Mouse (Mus musculus) megakaryocyte-erythroid progenitor cell, adult 5-6 weeks (primary cell): Measurements from ENCODE around the gene Fpgs. TPM values are rescaled to one million over a fixed set of nuclear protein-coding genes. Genes with fewer than 3 reads are reported as not detected.

Source experiments
- ATAC-seq: replicated peaks from 2 replicates; pipeline ENCODE4 v1.8.0; 2016; ENCODE audit warnings: mild to moderate bottlenecking, inconsistent platforms; ENCODE audit not compliant: severe bottlenecking, poor library complexity, low FRiP score, low TSS enrichment
- total RNA-seq, 2 experiments: library from RNA; stranded (forward) in 1 of 2; stranded (reverse) in 1 of 2; fragments of 200-1000, 215-1000 nt in 1 of 2; fragments of >200 nt in 1 of 2; fragmentation: Nextera tagmentation in 1 of 2; gene quantifications; 2 replicates each; pipeline ENCODE4 v1.2.3; 2014 to 2017

Gene Fpgs
- total RNA-seq (2014; fragmentation: Nextera tagmentation) = 94.2 and 96.1 TPM in 2 replicates
- total RNA-seq (2017) = 45.7 and 66.1 TPM in 2 replicates

DNA sequence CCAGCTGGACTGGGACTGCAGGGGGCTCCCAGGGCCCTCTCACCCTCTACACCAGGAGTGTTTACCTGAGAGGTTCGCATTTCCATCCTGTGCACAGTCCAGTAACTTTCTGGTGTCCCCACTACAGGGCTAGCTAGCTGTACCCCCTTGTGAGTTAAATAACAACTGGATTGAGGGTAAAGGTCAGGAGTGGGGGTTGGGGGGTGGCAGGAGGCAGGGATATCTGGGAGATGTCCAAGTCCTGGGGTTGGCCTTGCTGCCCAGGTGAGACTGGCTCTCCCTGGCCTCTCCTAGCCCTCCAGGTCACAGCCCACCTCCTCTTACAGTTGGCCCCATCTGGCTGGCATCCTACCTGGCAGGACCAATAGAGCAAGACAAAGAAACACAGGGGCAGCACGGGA is at the start of gene Fpgs:
Gene Fpgs, minus strand, starts transcription at position 125 of the 401 bp plus-strand sequence.
- ATAC-seq = no peak

DNA sequence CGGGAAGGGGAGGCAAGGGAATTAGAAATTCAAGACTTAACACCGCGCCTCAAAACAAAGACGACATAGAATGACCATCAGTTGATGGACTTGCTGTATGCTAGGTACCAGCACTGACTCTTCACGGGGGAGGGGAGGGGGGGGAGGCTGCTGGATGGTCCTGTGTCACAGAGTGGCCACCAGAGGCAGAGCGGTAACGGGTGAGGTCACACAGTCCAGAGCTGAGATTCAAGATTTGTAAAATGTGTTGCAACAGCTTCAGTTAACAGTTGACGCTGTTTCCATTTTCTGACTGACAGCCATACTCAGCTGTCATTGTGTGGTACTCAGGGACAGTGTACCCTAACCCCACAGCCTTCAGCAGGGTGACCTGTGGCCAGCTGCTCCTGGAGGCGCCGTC is 48.2 kb upstream of the Fpgs start:
- ATAC-seq = no peak

DNA sequence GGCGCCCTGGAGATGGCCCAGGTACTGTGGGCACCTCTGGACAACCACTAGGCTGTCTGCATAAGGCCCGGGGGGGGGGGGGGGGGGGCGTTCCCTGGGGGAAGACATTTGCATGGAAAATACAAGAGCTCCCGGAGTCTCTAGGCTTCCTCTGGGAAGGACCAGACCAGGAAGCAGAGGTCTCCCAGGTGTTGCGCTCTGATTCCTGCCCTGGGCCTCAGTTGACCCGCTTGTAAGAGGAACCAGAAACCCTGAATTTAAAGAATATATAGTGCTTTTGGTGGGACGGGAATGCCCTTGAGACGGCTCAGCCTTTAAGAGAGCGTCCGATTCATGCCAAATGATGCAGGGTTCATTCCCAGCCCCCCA is 47.7 kb upstream of the Fpgs start:
- ATAC-seq = no peak

DNA sequence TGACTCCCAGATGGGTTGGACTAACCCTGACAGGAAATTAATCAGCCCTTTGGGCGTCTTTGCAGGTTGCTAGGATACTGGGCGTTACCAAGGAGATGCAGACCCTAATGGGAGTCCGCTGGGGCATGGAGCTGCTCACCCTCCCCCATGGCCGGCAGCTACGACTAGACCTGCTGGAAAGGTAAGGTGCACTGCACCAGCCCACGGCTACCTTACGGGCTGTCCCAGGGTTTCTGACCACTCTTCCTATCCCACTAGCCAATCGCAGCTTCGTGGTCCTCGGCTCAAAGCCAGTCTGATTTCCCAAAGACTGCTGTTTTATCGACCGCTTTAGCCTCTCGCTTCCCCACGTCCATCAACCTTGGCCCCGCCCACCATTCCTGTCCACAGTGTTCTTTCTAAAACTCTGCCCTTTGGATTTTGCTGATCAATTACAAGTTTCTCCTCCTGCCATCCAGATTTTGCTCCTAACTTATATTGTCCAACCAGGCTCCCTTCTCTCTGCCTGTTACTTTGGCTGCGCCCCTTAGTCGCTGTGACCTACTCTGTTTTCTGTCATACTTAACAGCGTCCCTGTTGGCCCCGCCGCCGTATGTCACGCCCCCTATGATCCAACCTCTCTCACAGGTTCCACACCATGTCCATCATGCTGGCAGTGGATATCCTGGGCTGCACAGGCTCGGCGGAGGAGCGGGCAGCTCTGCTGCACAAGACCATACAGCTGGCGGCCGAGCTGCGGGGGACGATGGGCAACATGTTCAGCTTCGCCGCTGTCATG is 47.1 kb upstream of the Fpgs start:
- ATAC-seq = no peak

DNA sequence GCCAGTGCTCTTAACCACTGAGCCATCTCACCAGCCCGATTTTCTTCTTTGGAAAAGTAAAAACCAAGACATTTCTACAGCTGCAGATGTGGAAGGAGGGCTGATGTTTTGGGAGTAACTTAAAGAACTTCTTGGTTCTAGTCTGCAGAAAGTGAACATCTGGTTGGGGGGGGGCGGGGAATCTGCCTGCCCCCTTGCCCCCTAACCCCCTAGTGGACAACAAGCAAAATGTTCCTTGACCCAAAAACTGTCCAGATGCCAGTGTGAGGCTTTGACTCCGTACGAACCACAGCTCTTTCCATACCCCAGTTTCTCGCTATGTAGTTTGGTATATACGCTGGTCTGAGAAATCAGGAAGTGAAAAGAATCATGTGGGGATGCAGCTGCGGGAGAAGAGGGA is 46.3 kb upstream of the Fpgs start:
- no peak for ATAC-seq

DNA sequence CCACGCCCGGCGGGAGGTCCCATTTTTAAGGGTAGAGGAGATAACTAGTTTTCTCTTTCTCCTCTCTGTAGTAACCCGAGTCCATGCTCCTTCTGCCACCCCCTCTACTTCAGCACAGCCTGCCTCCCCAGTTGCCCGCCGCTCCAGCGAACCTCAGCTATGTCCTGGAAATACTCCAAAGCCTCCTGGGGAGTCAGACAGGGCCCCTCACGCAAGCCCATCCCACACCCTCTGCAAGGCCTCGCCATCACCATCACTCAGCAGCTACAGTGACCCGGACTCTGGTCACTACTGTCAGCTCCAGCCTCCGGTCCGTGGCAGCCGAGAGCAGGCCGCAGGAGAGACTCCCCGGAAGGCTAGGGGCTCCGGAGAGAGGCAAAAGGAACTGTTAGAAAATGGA is 45.1 kb upstream of the Fpgs start:
- no peak for ATAC-seq

DNA sequence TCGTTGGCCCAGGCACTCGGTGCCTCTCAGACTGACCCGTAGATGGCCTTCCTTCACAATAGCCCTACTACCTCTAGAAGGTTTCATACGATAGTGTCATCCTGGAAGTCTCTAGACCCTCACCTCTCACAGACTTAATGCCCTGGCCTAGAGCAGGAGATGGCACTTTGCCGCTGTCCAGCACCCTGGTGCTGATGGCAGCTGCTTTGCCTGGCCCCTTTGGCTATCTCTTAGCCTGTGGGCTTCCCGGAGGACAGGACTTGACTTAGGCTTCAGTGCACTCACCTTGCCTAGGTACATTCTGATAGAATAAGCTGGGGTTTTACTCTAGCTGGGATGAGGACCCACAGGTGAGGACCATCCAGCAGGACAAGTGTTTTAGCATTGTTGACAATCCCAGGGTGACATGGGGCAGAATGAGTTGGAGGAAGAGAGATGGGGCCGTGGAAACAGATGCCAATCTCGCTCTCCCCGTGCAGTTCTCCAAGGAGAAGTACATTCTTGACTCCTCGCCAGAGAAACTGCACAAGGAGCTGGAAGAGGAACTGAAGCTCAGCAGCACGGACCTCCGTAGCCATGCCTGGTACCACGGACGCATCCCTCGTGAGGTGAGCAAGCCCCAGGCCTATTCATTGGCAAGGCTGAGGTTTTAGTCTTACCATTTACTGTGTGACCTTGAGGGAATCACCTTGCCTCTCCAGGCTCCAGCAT is 40.5 kb upstream of the Fpgs start:
- ATAC-seq = no peak

DNA sequence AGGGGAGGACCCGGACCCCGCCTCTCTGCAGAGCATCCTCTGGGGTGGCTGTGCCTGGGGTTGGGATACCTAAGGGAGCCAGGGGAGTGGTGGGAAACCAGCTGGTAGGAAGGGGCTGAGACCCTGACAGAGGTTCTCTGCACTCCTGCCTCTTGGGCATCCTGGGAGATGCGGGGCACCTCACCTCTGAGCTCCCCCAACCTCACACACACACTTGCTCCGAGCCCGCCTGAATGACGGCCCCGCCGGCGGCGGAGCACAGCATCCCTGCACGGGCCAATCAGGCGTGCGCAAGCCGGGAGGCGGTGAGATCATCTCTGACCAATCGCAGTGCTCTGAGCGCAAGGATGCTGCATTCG is 38.2 kb upstream of the Fpgs start:
- ATAC-seq = no peak

DNA sequence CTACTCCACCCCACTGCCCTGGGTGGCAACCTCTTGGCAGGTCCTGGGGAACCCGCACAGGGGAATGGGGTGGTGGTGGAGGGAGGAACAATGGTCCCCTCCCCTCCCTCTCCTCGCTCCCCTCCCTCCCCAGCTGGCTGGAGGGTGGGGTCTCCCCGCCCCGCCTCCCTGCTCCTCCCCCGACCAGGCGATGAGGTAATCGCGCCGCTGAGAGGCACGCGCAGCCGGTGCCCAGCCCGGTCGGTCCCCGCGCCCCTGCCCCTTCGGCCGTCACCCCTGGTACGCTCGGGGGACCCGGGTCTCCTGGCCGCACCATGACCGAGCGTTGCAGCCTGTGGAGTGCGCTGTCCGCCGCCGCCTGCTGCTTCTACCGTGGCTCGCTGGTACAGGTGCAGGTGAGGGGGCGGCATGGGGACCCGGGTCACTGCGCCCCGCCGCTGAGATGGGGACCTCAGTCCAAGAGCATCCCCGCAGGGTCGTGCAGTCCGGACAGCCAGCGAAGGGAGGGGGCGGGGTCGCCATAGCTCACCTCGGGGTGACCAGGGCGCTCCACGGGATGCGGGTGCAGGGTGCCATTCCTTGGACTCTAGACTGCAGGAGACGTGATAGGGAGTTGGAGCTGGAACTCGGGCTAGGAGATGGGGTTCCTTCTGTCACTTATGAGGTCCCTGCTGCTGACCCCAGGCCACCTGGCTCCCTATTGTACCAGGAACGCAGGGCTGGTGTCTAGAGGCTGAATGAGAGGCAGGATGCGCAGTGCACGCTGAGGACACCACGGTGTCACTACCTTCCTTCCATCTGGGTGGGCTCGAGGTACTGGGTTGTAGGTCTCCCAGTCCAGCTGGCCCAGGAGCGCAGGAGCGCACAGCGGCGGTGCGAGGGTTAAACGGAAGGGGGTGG is 37.6 kb upstream of the Fpgs start:
- ATAC-seq = no peak

DNA sequence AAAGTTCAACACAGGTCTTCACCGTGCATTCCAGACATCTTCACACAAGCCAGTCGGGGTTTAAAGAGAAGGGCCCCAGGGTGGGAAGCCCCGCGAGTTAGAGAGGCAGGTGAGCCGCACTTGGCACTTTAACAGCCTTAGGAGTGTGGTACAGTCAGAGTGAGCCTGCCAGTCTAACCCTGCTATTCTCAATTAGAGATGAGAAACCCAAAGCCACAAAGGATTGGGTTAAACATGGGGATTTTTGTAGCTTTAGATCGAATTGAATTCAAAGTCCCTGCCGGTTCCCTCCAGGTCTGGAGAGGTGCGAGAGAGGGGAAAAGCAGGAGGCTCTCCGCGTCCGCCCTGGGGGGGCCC is 36.9 kb upstream of the Fpgs start, which contains the start of gene 6330409D20Rik:
Gene 6330409D20Rik, minus strand, starts transcription at position 101 of the 357 bp plus-strand sequence.
- ATAC-seq = no peak

DNA sequence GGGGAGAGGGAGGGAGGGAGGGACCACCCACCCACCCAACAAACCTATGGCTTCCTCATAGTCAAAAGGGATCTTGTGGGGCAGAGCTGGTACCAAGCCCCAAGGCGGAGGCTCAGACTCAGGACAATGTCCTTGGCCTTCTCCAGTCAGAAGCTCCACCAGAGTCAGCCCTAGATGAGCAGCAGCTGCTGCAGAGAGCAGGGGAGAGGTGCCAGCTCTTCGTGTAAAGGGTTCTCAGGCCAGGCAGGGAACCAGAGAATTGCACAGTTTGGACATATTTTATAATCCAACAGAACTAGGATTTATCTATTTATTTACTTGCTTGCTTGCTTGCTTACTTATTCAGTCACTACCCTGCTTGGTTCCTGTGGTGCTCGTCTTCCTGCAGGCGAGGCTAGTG is 35.4 kb upstream of the Fpgs start:
- ATAC-seq = no peak

DNA sequence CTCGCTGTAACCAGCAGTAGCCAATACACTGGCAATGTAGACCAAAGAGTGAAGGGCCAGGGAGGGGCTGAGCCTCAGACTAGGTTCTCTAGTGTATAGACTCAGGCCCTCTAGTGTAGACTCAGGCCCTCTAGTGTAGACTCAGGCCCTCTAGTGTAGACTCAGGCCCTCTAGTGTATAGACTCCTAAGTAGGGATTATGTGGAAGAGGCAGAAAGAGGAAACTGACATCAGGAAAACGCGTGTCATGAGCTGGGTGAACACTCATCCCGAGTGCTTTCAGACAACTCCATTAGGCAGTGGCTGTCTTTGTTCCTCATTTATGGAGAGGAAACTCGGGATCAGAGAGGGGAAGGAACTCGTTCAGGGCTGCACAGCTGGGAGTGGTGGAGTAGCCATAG is 33.1 kb upstream of the Fpgs start:
- no peak for ATAC-seq

DNA sequence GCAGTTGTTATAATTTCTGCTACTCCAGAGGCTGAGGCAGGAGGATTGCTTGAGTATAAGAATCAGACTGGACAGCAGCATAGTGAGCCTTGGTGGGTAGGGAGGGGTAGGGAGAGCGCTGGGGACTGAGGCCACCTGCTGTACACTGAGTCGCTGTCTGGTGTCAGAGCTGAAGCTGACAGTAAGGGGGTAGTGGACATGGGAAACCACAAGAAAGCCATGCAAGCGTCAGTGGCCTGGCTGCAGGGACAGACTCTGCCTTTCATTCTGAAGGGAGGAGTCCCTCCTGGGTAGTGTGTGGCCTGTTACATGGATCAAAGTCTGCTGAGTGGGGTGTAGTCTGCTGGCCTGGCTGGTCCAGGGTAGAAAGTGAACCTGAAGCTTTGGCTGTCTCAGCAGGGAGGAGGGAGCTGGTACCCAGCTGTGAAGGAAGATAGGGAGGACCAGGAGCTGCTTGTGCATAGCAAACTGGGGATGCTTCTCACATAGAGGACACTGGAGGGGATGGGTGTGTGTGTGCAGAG is 32.4 kb upstream of the Fpgs start:
- ATAC-seq = no peak

DNA sequence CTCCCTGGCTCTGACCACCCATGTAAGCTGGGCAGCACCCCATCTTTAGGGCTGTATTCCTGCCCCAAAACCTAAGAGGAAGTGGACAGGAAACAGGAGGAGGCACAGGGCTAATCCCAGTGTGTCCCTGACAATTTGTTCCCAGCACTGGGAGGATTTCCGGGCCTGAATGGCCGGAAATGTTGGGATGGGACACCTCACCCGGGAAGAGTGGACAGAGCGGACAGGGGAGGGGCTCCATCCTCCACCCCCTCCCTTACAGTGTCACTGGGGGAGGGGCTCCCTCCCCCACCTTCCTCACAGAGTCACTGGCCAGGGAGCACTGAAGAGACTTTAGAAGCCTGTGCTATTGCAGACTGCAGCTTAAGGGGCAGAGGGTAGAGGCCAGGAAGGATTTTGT is 31.0 kb upstream of the Fpgs start:
- no peak for ATAC-seq

DNA sequence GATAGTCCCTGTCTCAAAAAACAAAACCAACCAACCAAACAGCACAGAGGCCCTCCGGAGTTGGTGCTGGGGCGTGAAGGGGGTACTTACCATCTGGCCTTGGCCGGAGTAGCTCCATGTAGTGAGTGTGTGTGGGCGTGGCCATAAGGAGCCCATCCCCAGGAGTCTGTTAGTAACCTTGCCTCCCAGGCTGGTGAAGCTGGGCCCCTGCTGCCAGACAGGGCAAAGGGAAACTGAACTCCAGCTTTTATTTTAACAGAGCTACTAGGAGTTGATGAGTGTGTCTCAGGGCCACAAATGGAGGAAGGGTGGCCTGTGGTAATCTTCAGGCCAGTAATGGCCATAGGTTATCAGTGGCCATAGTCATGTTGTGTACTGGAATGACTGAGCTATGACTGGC is 30.5 kb upstream of the Fpgs start:
- ATAC-seq = no peak

DNA sequence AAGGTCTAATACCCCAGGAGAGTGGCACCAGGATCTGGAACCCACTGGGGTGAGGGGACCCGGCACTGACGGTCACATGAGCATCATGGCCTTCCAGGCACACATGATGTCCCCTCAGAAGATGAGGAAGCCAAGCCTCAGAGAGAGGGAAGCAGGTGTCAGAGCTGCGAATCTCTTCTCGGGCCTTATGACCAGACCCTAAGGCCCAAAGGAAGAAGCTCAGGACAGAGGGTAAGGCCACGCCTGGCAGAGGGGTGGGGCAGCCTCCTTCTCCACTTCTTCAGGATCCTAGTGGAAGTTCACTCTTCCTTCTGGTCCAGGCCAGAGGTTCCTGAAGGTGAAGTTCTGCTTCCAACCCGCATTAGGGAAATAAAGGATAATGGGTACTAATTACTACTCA is 28.8 kb upstream of the Fpgs start:
- no peak for ATAC-seq

DNA sequence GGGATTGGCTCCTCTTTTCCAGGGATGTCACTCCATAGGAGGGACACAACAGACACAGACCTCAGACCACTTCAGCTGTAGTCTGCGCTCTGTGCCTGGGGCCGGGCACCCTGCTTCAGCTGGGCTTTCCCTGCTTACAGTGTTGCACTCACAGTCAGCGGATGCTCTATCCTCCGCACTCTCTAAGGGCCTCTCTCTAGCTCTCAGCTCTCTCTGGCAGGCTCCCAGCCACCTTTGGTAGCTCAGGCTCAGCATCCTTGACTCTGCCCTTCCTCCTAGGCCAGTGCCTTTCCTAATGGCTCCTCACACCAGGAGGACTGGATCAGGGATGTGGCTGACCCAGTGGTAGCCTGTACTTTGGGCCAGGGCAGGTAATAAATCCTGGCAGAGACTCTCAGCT is 28.0 kb upstream of the Fpgs start:
- ATAC-seq = no peak

DNA sequence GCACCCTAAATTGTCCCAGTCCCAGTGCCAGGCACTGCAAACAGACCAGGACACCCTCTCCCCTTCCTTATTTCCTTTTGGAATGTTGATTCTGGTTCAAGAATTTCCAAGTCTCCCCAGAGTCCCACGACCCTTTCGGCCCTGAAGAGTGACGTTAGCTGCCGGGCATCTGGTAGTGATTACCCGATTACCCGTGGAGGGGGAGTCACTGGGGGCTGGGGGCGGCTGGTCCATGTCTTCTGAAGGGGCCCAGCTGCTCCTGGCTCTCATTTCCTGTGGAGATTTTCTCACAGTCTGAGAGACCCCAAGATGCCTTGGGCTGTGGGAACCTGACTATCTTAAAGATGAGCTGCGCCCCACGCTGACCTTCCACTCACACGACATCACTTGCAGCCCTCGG is 26.9 kb upstream of the Fpgs start:
- no peak for ATAC-seq

DNA sequence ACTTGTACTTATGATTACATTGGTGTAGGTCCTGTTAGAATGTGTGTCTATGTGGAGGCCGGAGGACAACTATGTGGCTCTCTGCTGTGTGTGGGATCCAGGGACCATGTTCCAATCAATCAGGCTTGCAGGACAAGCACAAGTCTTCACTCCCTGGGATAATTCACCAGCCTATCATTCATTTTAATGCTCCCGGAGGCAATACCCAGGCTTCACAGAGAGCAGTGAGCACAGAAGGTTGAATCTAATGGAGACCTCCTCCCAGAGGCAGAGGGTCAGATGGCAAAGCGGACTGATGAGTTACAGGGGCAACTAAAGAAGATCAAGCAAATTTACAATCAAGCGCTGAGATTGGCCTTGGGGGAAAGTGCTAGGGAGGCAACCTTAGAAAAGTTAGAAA is 25.6 kb upstream of the Fpgs start:
- ATAC-seq = no peak

DNA sequence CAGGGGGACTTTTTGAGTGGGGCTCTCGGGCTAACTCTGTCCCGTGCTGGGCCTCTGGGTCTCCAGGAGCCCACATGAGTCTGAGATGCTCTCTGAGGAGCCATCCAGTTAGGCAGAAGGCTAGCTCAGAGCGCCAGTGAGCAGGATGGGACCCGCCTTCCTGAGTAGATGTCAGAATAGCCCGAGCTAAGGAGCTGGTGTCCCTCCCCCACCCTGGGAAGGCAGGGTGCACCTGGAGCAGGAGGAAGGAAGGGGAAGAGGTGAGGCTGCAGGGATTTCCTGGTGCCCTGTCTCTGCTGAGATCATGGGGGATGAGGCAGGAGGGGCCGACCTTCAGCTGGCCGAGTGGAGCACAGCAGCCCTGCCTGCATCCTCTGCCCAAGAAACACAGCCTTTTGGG is 24.5 kb upstream of the Fpgs start:
- no peak for ATAC-seq
